Mouse (Mus musculus): ENCODE measurements at regions not wholly inside any gene's neighbourhood (a gene's known extent, or its start where the extent isn't known, plus 50 kb on each side); places are given as distances from the start of the nearest gene placed in this dataset.

- DNase-seq (ENCODE audit: low read depth): no peak
These were observed 132.8 kb downstream of the Cd24a start for GRCm38 (mm10) chr10:43710886-43711256.

GRCm38 (mm10) chr10:43712657-43713056 lies 134.6 kb downstream of the Cd24a start:
- DNase-seq (ENCODE audit: low read depth): no peak

- no peak for DNase-seq (ENCODE audit: low read depth)
These were observed 140.7 kb downstream of the Cd24a start for GRCm38 (mm10) chr10:43718768-43719167.

- DNase-seq (ENCODE audit: low read depth): no peak
These were observed 143.3 kb downstream of the Cd24a start for GRCm38 (mm10) chr10:43721356-43721755.

- no peak for DNase-seq (ENCODE audit: low read depth)
These were observed 144.1 kb downstream of the Cd24a start for GRCm38 (mm10) chr10:43722164-43722563.

GRCm38 (mm10) chr10:43722711-43723614 lies 144.9 kb downstream of the Cd24a start:
- no peak for DNase-seq (ENCODE audit: low read depth)

- no peak for DNase-seq (ENCODE audit: low read depth)
These were observed 145.5 kb downstream of the Cd24a start for GRCm38 (mm10) chr10:43723615-43723937.

GRCm38 (mm10) chr10:43727746-43728145 lies 149.7 kb downstream of the Cd24a start:
- no peak for DNase-seq (ENCODE audit: low read depth)

GRCm38 (mm10) chr10:43729184-43729583 lies 151.1 kb downstream of the Cd24a start:
- DNase-seq (ENCODE audit: low read depth): no peak

GRCm38 (mm10) chr10:43733618-43734415 lies 155.7 kb downstream of the Cd24a start:
- no peak for DNase-seq (ENCODE audit: low read depth)

- DNase-seq (ENCODE audit: low read depth): no peak
These were observed 161.1 kb downstream of the Cd24a start for GRCm38 (mm10) chr10:43739181-43739580.

GRCm38 (mm10) chr10:43739718-43740117 lies 161.6 kb downstream of the Cd24a start:
- DNase-seq (ENCODE audit: low read depth): no peak

- DNase-seq (ENCODE audit: low read depth): no peak
These were observed 161.2 kb downstream of the Qrsl1 start for GRCm38 (mm10) chr10:43740204-43740865.

- no peak for DNase-seq (ENCODE audit: low read depth)
These were observed 160.0 kb downstream of the Qrsl1 start for GRCm38 (mm10) chr10:43741361-43742084.

GRCm38 (mm10) chr10:43742085-43743054 lies 159.2 kb downstream of the Qrsl1 start:
- no peak for DNase-seq (ENCODE audit: low read depth)

- DNase-seq (ENCODE audit: low read depth): no peak
These were observed 158.1 kb downstream of the Qrsl1 start for GRCm38 (mm10) chr10:43743188-43744120.

GRCm38 (mm10) chr10:43745931-43746630 lies 155.5 kb downstream of the Qrsl1 start:
- no peak for DNase-seq (ENCODE audit: low read depth)

- no peak for DNase-seq (ENCODE audit: low read depth)
These were observed 154.9 kb downstream of the Qrsl1 start for GRCm38 (mm10) chr10:43746631-43747001.

GRCm38 (mm10) chr10:43747541-43747940 lies 154.0 kb downstream of the Qrsl1 start:
- DNase-seq (ENCODE audit: low read depth): no peak

All from gonadal fat pad, adult 2 months (tissue).